In the genomic region with DNA sequence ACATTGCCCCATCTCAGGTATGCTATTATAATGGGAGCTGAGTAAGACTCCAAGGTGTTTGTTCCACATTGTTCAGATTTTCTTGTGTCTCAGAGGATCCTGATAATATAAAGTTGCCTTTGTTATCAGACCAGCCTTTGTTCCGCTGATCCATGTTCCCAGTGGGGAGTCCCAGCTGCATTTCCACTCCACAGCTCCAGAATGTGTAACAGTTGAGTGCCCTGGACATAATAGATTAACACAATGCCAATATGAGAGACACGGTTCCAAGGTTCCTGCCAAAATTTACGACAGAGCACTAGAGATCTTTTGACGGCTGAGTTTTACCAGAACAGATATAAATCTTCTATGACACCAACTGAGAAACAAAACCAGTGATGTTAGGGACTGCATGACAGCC, we compare ENCODE assay signal across 21 mouse cellular contexts.
A peak's percentile ranks its signal among the peaks of the same experiment; 100 is the strongest.
DNase-seq lines count a peak whose midpoint lies in the region; ATAC-seq and TF ChIP-seq lines count a peak whose summit lies in the region.
"Had no signal": no experiment of that assay in that cellular context is flagged by ENCODE, and none has a peak within 500 bp of the region (broad histone marks: within the 10 kb centered on the region; RNA-seq: fewer than 3 reads in every experiment).

No protein-coding gene starts in this region.

- WGBS in heart, embryonic 12.5 days: 82% methylated on average over 4 of the region's 4 CpGs
- 21% methylated on average over 4 of the region's 4 CpGs for WGBS in hindbrain, postnatal 0 days

- H3K4me1 ChIP-seq in heart, embryonic 12.5 days (replicated peaks): no peaks in the 10 kb centered on the region
- no peaks in the 10 kb centered on the region for H3K4me1 ChIP-seq in hindbrain, postnatal 0 days (ENCODE audit: insufficient read depth, low read length)
- H3K4me1 ChIP-seq: embryonic facial prominence, embryonic 15.5 days; forebrain, embryonic 12.5 days; heart, embryonic 13.5 days; limb, embryonic 15.5 days had no signal

- no peak overlapping the region for H3K4me3 ChIP-seq in heart, embryonic 12.5 days
- H3K4me3 ChIP-seq in hindbrain, postnatal 0 days (ENCODE audit: low read length): no peak overlapping the region
- H3K4me3 ChIP-seq: embryonic facial prominence, embryonic 15.5 days; forebrain, embryonic 12.5 days; heart, embryonic 13.5 days; limb, embryonic 15.5 days had no signal

- no peaks in the 10 kb centered on the region for H3K36me3 ChIP-seq in heart, embryonic 12.5 days
- H3K36me3 ChIP-seq in hindbrain, postnatal 0 days (ENCODE audit: insufficient read depth, low read length): no peaks in the 10 kb centered on the region
- H3K36me3 ChIP-seq: embryonic facial prominence, embryonic 15.5 days; forebrain, embryonic 12.5 days; heart, embryonic 13.5 days; limb, embryonic 15.5 days had no signal

- no peak for TF ChIP-seq CTCF in hindbrain, postnatal 0 days (IDR thresholded peaks at IDR 0.05; ENCODE audit: low read depth)

- H3K9me3 ChIP-seq in heart, embryonic 12.5 days (replicated peaks): no peaks in the 10 kb centered on the region
- H3K9me3 ChIP-seq in hindbrain, postnatal 0 days (ENCODE audit: low read length): no peaks in the 10 kb centered on the region
- H3K9me3 ChIP-seq: embryonic facial prominence, embryonic 15.5 days; forebrain, embryonic 12.5 days; heart, embryonic 13.5 days; limb, embryonic 15.5 days had no signal

- H3K27ac ChIP-seq in heart, embryonic 12.5 days (ENCODE audit: poor library complexity, severe bottlenecking): no peak overlapping the region
- no peak overlapping the region for H3K27ac ChIP-seq in hindbrain, postnatal 0 days
- H3K27ac ChIP-seq: embryonic facial prominence, embryonic 15.5 days; forebrain, embryonic 12.5 days; heart, embryonic 13.5 days; limb, embryonic 15.5 days had no signal

- no peak for ATAC-seq in heart, embryonic 12.5 days (ENCODE audit: insufficient number of reproducible peaks, low FRiP score)
- ATAC-seq in hindbrain, postnatal 0 days: no peak
- ATAC-seq in monocyte, adult 5-6 weeks (replicated peaks; ENCODE audit: insufficient number of reproducible peaks, low FRiP score, low TSS enrichment, poor library complexity, severe bottlenecking): no peak
- ATAC-seq: liver, postnatal 0 days had no signal

- DNase-seq in cerebellum, adult 18-20 months: peak; percentile 13 to 32
- DNase-seq in cerebellum, postnatal 14 days: no peak
- peak; percentile 16 for DNase-seq in heart, adult 11 months
- DNase-seq in hindbrain, postnatal 0 days (ENCODE audit: low spot score): peak; percentile 32
- DNase-seq in retina, embryonic 14.5 days (ENCODE audit: low spot score): peak; percentile 74
- no peak for DNase-seq in thymus, postnatal 0 days (ENCODE audit: low spot score)
- DNase-seq: cerebellum, adult 11-12 months; gastrocnemius, postnatal 36 days; kidney, adult 11 months; kidney, postnatal 14 days; layer of hippocampus, adult 9-11 months; liver, postnatal 0 days; lung, postnatal 4 days; right cerebral cortex, postnatal 4 days had no signal

- H3K27me3 ChIP-seq in heart, embryonic 12.5 days (replicated peaks): no peaks in the 10 kb centered on the region
- no peaks in the 10 kb centered on the region for H3K27me3 ChIP-seq in hindbrain, postnatal 0 days (ENCODE audit: insufficient read depth, low read length)
- H3K27me3 ChIP-seq: CH12.LX; embryonic facial prominence, embryonic 15.5 days; forebrain, embryonic 12.5 days; heart, embryonic 13.5 days; limb, embryonic 15.5 days had no signal

- no peak overlapping the region for H3K4me2 ChIP-seq in heart, embryonic 12.5 days
- no peak overlapping the region for H3K4me2 ChIP-seq in hindbrain, postnatal 0 days (ENCODE audit: low read depth, low read length)
- H3K4me2 ChIP-seq: embryonic facial prominence, embryonic 15.5 days; forebrain, embryonic 12.5 days; heart, embryonic 13.5 days; limb, embryonic 15.5 days had no signal

- H3K9ac ChIP-seq in heart, embryonic 12.5 days: no peak overlapping the region
- no peak overlapping the region for H3K9ac ChIP-seq in hindbrain, postnatal 0 days (replicated peaks; ENCODE audit: low read length)
- H3K9ac ChIP-seq: embryonic facial prominence, embryonic 15.5 days; forebrain, embryonic 12.5 days; heart, embryonic 13.5 days; limb, embryonic 15.5 days; liver, postnatal 0 days had no signal

Comparison
In these comparisons a context has a peak if more than half of its experiments do, and no peak if none do; other contexts are left out.
1. DNase-seq: peak in cerebellum, adult 18-20 months (2 of 2), heart, adult 11 months (single experiment), hindbrain, postnatal 0 days (single experiment) and retina, embryonic 14.5 days (single experiment); none in cerebellum, postnatal 14 days (0 of 2) and thymus, postnatal 0 days (single experiment).